Mouse (Mus musculus): ENCODE data around the gene Tsga10ip. TPM values are rescaled to one million over a fixed set of nuclear protein-coding genes. Genes with fewer than 3 reads are reported as not detected.
"Not testable (repeated sequence)": the region's sequence is repeated elsewhere in the genome, so short reads cannot be mapped to it uniquely, and the experiment has no call there.

The Tsga10ip gene
- total RNA-seq, 2 experiments from 2014 or later: not detected

DNA sequence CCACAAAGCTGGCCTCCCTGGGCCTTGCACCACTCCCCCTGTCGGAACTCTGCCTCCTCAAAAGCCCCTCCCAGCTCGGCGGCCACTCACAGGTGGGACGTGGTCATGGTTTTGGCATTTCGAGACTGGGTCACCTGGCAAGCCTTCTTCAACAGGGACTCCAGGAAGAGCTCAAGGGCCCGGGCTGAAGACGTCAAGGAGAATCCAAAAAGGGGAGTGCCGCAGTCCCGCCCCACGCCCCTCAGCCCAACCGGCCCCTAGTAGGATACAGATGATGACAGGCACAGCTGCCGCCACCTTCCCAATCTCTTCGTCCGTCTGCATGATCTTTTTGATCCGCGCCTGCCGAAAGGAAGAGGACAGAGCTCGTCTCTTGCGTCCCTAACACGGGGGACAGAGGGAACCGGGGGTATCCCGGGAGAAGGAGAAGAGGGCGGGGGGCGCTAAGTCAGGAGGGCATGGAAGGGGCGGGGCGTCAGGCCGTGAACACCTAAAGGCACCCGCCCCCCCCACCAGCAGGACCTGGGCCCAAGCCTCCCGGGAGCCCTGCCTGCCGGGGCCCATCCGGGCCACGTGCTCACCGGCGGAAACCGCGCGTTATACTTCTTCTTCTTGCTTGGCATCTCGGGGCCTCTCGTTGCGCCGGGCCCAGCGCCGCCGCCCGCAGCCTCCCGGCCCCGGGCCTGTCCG, 21.9 kb upstream of the Tsga10ip start:
- DNase-seq: peak in 1 of 2 experiments; percentile 88

DNA sequence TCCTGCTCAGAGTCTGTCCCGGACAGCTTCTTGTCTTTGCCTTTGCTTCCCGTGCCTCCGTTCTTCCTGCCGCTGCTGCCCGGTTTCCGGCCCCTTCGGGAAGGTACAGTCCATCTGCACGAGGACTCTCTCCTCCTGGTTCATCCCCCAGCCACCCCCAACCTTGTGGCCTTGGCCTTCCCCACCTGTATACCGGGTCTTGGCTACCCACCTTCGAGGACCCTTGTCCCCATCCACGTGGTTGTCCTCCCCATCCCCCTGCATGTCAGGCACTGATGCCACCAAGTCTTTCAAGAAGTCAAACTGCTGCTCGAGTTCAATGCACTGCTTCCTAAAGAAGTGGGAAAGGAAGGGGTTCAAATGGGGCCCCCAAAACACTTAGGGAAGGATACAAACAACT, 21.2 kb upstream of the Tsga10ip start:
- DNase-seq: no peak

DNA sequence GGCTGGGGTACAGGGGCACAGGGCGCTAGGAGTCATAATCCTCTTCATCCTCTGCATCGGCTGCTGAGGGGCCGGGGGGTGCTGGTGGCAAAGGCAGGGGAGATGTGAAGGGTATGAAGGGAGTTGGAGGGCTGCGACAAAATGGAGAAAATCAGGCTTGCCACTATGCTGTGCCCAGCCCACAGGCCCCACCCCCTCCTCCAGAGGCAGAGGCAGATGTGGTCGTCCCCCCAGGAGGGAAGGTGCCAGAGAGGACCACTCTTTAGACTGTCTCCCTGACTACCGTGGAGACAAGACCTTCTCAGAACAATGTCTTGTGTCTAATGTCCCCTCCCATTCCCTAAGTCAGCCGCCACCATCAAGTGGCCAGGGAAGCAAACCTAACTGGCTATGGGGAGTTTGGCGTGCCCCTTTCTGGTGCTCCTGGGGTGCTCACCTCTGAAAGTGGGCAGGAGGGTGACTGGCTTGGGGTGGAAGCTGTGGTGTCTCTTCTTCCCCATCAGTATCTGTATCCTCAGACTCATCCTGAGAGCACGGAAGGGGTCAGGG, 20.6 kb upstream of the Tsga10ip start:
- DNase-seq: no peak

DNA sequence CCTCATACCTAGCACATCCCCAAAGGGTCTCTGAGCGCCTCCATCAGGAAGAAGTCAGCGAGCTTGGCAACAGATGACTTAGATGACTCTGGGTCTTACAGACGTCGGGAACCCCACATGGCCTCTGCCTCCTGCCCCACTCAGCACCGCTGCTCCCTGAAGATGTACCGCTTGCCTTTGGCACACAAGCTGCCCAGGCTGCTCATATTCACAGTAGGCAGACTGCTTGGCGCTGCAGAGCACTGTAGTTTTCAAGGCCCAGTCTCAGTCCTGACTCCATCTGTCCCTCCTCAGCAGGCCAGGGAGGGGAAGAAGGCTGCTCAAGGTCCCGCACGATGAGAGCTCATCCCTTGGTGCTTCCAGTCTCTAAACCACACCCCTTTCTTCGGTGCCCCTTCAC, 19.9 kb upstream of the Tsga10ip start:
- DNase-seq: no peak

DNA sequence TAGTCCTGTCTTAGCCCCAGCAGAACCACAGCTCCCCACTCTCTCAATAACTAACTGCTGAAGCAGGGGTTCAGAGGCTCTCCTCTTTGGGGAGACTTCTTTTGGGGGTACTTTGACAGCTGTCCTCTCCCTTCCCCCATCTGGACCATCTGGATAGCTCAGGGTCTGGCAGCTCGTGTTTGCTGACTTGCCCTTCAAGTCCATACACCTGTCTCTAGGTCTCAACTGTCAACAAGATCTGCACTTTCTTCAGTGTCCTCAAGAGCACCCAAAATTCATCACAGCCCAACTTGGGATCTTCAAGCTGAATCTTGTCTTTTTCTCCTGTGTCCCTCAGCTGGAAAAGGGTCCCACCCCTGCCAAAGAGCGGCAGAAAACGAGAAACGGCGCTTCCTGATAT, 19.5 kb upstream of the Tsga10ip start:
- DNase-seq: no peak

DNA sequence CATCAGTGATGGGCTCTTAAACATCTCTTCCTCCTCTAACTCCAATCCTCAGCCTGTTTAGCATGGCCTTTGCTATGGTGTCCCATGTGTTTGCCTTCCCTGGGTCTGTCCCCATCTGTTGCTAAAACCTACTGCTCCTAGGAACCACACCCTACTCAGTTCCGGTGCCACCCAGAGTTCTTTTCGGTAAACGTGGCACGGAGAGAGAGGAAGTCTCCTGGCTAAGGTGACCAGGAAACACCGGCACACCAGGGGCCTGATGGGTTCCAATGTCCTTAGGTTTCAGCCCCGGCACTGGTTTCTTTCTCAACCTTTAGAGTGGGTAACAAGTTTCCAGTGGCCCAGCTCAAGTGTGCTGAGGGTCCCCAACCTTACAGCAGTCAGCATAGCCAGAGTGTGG, 18.3 kb upstream of the Tsga10ip start:
- DNase-seq: no peak

DNA sequence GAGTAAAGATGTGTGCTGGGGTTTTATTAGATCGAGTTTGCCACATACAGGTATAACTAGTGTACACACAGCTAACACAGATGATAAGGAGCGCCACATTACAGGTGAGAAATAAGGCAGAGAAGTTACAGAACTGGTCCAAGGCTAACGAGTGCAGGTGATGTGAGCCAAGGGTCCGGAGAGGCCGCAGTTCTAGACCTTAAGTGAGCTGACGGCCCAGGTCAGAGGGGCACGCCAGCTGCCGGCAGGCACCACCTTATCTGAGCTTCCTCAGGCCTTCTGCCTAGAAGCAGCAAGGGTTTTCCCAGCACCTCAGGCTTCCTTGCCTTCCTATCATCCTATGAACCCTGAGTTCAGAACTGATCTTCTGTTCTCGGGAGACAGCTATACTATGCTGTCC, 17.3 kb upstream of the Tsga10ip start:
- no peak for DNase-seq

DNA sequence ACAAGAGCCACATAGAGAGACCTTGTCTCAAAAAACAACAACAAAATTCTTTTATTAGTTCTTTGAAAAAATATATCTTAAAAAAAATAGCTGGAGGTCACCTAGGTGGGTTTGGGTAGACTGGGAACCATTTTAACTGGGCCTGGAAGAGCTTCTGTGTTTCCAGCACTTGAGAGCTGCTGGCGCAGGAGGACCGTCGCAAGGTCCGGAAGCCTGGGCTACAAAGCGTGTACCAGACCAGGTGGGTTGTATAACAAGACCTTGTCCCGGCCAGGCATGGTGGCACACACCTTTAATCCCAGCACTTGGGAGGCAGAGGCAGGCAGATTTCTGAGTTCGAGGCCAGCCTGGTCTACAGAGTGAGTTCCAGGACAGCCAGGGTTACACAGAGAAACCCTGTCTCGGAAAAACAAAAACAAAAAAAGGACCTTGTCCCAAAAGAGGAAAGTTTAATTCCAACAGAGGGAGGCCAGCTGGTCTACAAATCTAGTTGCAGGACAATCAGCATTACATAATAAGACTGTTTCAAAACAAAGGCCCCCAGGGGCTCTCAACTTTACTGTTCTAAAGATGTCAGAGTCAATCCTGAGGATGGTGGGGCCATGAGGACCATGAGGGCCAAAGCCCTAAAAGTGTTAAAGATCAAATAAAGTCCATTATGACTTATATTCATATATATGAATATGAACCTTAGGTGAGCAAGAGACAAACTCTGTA, 16.6 kb upstream of the Tsga10ip start:
- DNase-seq: no peak

DNA sequence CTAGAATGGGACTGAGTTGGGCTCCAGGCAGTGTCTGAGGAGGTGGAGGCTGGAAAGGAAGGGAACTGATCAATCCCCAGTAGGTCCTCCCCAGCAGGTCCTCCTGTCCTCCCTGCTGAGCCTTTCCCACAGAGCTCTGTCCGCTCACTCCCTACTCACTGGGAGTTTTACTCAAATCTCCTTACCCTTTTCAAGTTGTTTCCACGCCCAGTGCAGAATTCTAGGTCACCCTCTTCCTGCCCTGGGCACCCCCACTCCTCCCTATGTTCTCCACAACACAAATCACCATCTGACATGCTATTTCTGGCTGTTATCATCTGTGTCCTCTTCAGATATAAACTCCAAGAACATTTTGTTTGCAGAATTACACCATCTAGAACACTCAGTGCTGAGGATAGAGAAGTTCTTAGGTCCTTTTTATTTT, 12.2 kb upstream of the Tsga10ip start:
- DNase-seq: peak; percentile 37 to 68

DNA sequence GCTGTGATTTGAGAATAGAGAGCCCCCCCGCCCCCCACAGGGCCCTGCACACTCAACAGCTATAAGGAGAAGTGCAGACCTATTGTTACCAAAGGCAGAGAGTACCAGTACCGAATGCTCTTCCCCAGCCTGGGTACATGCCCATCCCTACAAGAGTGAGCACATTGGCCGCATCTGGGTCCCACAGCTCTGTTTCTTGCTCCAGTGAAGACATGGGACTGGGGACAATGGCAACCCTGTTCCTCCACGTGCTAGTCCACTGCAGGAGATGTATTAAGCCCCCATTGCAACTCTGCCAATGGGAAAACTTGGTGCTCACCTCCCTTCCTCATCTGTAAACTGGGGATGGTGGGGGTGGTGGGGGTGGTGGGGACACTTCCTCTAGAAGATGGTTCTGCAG, 11.5 kb upstream of the Tsga10ip start:
- no peak for DNase-seq

DNA sequence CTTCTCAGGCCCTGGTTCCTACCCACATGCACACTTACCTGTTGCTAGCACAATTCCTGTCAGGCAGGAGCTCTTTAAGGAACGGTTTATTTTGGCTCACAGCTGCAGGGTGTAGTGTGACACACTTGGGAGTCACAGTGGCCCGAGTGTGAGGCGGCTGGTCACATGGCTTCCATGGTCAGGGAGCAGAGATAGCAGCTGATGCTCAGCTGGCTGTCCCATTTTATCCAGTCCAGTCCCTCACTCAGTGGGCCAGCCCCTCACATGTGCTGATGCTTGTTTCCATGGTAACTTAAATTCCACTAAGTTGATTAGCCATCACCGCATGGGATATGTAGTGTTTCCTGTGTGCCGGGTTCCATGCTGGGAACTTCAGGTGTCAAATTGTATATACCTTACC, 9.6 kb upstream of the Tsga10ip start:
- DNase-seq: no peak

DNA sequence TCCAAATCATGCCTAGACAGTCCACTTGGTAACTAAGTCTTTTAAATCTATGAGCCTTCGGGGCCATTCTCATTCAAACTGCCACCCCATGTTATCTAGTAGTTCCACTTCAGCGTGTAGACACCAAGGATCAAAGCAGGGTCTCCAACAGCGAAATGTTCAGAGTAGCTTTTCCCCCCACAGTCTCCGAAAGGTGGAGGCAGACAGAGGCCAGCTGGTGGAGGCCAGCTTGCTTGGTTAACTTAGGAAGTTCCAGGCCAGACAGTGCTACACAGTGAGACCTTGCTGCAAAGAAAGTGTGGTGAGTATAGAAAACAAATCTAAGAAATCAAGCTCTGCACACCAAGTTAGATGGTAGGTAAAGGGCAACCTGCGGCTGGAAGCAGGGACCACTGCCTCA, 8.3 kb upstream of the Tsga10ip start:
- DNase-seq: no peak

DNA sequence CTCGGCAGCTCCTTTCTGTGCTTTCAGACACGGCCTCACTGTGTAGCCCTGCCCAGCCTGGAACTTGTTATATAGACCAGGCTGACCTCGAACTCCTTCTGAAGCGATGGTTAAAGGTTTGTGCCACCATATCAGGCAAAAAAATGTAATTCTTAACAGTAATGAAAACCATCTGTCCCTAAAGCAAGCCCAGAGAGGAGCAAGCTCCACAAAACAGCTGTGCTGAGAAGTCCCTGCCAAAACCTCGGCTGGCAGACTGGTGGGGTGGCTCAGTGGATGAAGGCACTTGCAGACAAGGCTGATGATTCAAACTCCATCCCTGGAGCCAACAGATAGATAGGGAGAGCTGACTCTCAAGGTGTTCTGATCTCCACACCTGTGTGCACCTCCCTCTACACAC, 6.7 kb upstream of the Tsga10ip start:
- DNase-seq: no peak

DNA sequence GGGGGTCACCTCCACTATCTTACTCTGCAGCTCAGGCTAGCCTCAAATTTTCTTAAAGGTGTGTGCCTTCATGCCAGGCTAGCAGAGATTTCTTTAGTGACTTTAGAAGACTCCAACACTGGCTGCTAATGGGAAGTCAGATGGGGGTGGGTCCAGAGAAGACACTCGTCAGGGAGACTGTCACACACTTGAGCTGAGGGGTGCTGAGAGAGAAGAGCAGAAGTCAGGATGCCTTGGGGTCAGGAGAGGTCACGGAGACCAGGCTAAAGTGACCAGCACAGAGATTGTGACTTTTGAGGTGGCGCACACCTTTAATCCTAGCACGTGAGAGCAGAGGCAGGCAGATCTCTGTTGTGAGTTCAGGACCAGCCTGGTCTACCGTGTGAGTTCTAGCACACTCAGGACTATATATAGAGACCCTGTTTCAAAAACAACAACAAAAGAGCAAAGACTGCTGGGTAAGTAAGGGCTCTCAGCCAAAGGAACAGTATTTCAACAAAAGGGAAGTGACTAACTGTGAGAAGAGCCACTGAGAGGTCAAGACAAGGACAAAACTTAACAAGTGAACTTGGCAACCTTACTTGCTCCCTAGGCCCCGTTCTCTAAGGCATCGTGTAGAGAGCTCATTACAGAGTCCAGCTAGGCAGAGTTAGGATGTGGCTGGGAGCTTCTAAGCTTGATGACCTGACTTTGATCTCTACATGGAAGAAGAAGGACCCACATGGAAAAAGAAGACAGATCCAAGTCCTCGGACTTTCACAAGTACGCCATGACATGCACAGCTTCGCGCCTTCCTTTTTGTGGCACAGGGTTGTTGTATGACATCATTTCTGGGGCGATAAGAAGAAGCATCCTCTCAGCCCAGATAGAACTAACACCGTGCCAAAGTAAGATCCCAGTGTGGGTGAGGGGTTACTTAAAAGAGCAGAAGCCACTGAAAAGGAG, 6.0 kb upstream of the Tsga10ip start:
- DNase-seq: no peak

DNA sequence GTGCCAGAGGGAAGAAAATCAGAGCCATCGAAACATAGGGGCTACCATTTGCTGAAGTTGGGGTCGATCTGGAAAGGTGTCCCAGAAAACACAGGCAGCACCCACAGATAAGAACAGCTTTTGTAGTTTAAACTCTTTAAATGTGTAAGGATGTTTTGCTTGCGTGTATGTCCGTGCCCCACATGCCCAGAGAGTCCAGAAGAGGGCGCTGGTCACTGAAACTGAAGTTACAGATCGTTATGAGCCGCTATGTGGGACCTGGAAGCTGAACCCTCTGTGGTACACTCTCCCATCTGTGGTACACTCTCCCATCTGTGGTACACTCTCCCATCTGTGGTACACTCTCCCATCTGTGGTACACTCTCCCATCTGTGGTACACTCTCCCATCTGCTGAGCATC, 4.8 kb upstream of the Tsga10ip start:
- DNase-seq: peak; percentile 63 to 73

DNA sequence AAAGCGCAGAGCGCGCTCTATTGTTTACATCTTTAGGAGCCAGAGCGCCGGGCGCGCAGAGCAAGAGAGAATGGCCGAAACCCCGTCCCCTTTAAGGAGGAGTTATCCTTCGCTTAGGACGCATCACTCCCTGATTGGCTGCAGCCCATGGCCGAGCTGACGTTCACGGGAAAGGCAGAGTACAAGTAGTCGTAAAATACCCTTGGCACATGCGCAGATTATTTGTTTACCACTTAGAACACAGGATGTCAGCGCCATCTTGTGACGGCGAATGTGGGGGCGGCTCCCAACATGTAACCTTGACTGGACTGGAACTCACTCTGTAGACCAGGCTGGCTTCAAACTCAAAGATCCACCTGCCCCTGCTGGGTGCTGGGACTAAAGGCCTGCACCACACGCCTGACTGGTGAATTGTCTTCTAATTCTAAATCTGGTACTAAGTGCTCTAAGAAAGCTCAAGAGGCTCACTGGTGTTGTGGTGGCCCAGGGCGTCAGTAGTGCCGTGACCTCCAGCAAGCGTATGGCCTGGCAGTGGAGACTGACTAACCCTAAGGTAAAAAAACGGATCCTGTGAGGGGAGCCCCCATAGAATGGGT, 4.3 kb upstream of the Tsga10ip start:
- not testable (repeated sequence) for DNase-seq

DNA sequence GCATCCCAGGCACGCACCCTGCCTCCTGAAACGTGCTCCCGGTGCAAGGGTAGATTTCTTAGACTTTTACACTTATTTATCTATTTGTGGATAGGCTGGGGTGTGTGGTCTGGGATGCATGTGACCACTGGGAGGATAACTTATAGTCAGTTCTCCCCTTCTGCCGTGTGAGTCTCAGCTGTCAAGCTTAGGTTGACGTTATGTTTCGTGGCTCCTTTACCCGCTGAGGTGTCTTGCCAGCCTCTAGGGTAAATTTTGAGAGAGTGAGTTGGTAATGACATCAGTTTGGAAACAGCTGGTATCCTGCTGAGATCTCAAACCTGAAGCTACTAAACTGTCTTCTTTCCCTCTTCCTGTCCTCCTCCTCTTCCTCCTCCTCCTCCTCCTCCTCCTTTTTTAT, 3.6 kb upstream of the Tsga10ip start:
- no peak for DNase-seq

DNA sequence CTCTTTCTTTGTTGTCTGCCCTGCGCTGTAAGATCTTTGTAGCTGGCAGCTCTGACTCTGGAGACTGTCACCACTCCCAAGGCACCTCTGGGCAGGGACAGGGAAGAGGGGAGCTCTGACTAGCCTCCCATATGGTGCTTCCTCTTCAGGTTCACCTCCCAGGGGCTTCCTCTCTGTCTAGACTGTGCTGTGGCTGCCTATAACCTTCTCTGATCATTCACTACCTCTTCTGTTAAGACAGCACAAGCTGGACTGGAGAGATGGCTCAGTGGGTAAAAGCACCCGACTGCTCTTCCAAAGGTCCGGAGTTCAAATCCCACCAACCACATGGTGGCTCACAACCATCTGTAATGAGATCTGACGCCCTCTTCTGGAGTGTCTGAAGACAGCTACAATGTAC, 1.3 kb downstream of the Tsga10ip start:
- not testable (repeated sequence) for DNase-seq

DNA sequence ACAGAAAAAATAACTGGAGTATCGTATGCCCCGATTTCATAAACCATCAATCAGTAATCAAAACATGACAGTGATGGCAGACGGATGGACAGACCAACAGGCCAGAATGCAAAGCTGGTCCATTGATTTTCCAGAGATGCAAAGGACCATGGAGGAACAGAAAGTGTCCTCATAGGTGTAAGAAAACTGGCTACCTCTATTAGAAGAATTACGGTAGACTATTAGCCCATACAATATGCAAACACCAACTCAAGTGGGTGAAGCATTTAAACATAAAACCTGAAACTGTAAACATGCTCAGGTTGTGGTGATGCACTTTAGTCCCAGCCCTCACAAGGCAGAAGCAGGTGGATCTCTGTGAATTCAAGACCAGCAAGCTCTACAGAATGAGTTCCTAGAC, 7.0 kb downstream of the Tsga10ip start:
- no peak for DNase-seq

DNA sequence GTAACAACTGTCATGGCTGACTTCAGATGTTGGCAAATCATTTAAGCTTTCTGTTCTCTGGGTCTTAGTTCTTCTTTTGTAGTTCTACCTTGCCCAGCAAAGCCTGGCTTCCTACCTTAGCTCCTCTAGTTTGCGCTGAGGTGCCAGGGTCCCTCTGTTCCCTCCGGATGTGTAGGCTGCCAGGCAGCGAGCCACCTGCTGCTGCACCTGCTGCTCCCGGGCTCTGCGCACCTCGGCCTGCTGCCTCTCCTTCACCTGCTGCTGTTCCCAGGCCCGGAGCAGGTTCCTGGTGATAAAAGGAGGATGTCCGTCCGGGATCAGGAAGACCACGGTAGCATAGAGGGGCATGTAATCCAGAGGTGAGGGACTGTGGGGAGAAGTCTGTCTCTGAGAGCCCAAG, 8.2 kb downstream of the Tsga10ip start:
- no peak for DNase-seq

DNA sequence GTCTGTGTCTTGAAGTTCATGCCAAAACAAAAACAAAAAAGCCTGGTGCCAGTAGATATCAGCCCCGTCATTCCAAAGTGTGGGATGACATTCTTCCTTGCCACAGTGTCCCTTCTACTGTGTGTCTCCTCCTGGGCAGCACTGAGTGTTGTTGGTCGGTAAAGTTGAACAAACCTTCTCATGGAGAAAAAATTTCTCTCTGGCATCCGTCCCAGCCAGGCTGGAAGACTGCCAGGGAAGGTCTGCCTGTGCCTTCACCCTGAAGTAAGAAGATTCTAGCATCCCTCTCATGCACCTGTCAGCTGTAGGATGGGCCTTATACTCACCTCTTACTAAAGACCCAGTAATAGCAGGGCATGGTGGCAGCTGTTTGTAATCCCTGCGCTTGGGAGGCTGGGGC, 9.4 kb downstream of the Tsga10ip start:
- peak; percentile 85 to 87 for DNase-seq

DNA sequence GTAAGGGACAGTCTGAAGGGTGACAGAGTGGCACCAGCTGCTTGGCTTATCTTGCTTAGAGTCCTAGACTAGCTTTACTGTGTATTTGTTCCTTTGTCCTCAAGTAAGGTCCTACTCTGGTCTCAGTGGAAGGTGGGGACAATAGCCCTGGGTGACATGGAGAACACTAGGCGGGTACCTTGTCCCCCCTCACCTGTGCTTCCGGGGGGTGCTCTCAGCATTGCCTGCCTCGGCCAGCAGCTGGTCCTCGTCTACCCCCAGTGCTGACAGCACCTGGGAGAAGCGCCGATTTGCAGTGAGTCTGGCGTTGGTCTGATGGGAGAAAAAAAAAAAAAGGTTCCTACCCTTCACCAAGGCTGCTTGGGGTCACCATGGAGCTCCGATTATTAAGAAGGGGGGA, 11.9 kb downstream of the Tsga10ip start:
- no peak for DNase-seq

Data from adrenal gland, postnatal 36 days (tissue).